Mouse (Mus musculus) midbrain, embryonic 10.5 days (tissue): ENCODE measurements at regions not wholly inside any gene's neighbourhood (a gene's known extent, or its start where the extent isn't known, plus 50 kb on each side); places are given as distances from the start of the nearest gene placed in this dataset.
"Not testable (repeated sequence)": the region's sequence is repeated elsewhere in the genome, so short reads cannot be mapped to it uniquely, and the experiment has no call there.

Source experiments
- DNase-seq: peaks from one replicate; pipeline ENCODE4 v3.0.0-alpha.2; 2017; ENCODE audit warnings: low spot score
- H3K27ac ChIP-seq: fragments of 300-500 bp; sonication (generic); replicated peaks from 2 replicates; pipeline ENCODE4 v1.5.1; 2016; ENCODE audit warnings: mild to moderate bottlenecking
- H3K27me3 ChIP-seq: fragments of 300-500 bp; sonication (generic); 2 replicates; pipeline ENCODE4 v1.6.1; 2016; ENCODE audit warnings: low read depth, mild to moderate bottlenecking; ENCODE audit not compliant: poor library complexity, severe bottlenecking
- H3K36me3 ChIP-seq: fragments of 300-500 bp; sonication (generic); 2 replicates; pipeline ENCODE4 v1.6.1; 2016; ENCODE audit warnings: mild to moderate bottlenecking, moderate library complexity
- H3K4me1 ChIP-seq: fragments of 300-500 bp; sonication (generic); 2 replicates; pipeline ENCODE4 v1.6.1; 2016
- H3K4me3 ChIP-seq: fragments of 300-500 bp; sonication (generic); 2 replicates; pipeline ENCODE4 v1.5.1; 2016; ENCODE audit warnings: mild to moderate bottlenecking, moderate library complexity
- H3K9me3 ChIP-seq: fragments of 300-500 bp; sonication (generic); replicated peaks from 2 replicates; pipeline ENCODE4 v1.6.1; 2016; ENCODE audit warnings: mild to moderate bottlenecking
- WGBS: fragments of 180-500 bp; shearing (Covaris S2); methylation state at CpG from one replicate; pipeline ENCODE4 v1.1.7; 2016; 5-methylcytosine and 5-hydroxymethylcytosine counted together

DNA sequence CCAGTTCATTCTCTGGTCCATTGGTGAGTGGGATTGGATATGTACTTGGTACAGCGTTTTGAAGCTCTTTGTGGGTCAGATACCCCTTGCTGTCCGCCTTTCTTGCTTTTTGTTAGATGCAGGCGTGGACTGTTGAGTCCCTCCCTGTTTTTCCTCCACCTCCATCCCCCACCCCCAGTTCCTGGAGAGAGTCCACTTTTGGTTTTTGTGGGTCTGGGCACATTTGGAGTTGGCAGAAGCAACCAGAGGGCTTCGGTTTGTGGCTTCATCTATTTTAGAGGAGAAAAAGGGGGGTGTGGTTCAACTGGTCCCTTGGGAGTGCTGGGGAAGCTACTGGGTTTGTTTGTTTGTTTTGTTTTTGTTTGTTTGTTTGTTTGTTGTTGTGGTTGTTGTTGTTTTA lies 103.9 kb upstream of the Gm9887 start:
- Histone ChIP-seq H3K27ac (no peak overlapping the region), H3K27me3 (peaks cover 18% of the 10 kb centered on the region), H3K36me3 (no peaks in the 10 kb centered on the region), H3K4me3 (no peak overlapping the region), H3K4me1 (peaks cover 33% of the 10 kb centered on the region), H3K9me3 (no peaks in the 10 kb centered on the region; the same call in 1 of the 2 replicates)
- DNase-seq: no peak
- WGBS: 80% methylated on average over 4 of the region's 4 CpGs

DNA sequence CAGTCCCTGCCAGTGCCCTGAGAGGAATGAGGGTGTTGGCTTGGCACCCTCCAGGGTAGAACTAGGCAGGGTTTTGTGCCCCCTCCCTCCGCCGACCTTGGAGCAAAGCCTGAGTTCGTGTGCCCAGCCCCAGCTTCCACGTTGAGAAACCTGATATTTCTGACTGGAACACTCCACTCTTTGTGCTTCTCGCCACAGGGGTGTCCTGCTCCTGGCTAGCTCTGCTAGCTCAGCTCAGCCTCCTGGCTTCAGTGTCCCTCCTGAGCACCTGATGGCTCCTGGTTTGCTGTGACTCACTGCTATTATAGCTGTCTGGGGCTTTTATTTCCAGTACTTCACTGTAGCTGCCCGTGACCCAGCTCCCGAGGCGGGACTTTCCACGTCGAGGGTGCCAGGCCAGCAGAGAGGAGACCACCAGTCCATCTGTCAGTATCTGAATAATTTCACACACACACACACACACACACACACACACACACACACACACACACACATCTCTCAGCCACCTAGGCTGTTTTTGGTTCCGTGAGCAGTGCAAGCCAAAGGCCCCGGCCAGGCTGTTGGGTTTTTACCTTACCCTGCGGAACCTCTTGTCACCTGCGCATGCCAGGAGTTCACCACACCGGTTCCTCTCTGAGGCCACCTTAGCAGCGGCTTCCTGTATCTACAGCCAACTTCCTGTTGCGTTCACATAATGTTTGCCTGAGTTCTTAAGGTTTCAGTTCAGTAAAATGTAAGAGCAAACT lies 102.8 kb upstream of the Gm9887 start:
- 65% methylated on average over 17 of the region's 17 CpGs for WGBS
- peaks cover 33% of the 10 kb centered on the region for H3K4me1 ChIP-seq
- peak overlapping the region; percentile 61; the same call in 1 of the 2 replicates for H3K27ac ChIP-seq
- H3K9me3 ChIP-seq: no peaks in the 10 kb centered on the region; the same call in 1 of the 2 replicates
- DNase-seq: no peak
- peaks cover 18% of the 10 kb centered on the region for H3K27me3 ChIP-seq
- no peak overlapping the region for H3K4me3 ChIP-seq
- H3K36me3 ChIP-seq: no peaks in the 10 kb centered on the region

DNA sequence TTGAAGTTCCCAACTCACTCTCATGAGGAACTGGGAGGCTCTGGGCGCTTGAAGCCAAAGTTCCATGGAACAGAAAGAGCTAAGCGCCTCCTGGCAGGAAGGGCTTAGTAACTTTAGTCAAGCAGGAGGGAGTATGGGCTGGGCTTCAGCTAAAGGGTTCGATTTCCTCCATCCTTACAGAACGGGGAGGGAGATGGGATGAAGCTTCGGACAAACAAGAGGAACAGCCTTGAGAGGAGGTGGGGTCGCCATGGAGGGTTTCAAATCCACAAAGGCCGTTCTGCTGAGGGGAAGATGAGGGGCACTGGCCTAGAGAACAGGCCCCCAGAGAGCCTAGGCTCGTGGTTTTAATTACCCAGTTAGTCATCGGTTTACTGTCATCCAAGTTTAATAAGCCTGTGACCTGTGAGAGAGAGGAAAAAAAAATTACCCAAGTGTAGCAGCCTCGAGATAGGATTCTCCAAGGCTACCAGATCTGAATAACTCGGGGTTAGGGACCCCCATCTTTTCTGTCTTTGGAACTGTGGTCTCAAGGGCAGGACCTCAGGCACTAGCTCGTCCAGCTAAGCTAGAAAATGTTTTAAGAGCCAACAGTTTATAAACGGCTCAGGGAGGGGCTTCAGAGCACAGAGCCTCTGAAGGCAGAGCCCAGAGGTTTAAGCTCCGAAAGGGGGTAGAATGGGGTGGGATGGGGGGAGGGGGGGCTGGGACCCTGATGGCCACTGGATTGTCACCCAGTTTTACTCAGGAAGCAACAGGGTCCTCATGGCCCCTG lies 102.1 kb upstream of the Gm9887 start:
- peaks cover 18% of the 10 kb centered on the region for H3K27me3 ChIP-seq
- peaks cover 33% of the 10 kb centered on the region for H3K4me1 ChIP-seq
- no peak for DNase-seq
- H3K9me3 ChIP-seq: no peaks in the 10 kb centered on the region; the same call in 1 of the 2 replicates
- no peaks in the 10 kb centered on the region for H3K36me3 ChIP-seq
- no peak overlapping the region for H3K4me3 ChIP-seq
- H3K27ac ChIP-seq: peak overlapping the region; percentile 61
- WGBS: 30% methylated on average over 14 of the region's 14 CpGs

DNA sequence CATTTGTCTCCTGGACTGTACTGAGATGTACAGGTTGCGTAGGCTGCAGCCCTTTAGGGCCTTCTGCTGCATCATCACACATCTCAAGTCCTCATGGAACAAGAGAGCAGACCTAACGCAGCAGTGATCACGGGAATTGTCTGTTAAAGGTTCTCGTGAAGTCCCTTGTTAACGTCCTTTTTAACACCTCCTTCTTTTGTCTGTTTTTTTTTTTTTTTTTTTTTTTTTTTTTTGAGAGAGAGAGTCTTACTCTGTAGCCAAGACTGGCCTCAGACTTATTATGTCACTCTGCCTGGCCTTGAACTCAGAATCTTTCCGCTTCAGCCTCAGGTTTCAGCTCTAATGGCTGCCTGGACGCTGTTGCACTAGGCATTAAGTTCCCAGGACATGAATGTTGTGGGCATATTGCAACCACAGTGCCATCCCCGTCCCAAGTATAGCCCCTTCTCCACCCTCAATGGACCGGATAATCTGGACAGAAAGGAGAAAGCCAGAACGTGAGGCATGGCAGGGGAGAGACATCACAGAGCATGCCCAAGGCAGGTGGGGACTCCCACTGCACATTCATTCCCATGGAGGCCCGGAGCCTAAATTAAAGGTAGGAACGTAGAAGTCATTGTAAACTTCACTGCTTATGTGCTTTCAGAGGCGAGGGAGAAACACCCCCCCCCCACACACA lies 101.3 kb upstream of the Gm9887 start:
- Histone ChIP-seq H3K27ac (peak overlapping the region; percentile 58), H3K9me3 (no peaks in the 10 kb centered on the region; the same call in 1 of the 2 replicates), H3K4me3 (no peak overlapping the region), H3K36me3 (no peaks in the 10 kb centered on the region), H3K27me3 (peaks cover 18% of the 10 kb centered on the region), H3K4me1 (peaks cover 33% of the 10 kb centered on the region)
- DNase-seq: no peak
- 76% methylated on average over 13 of the region's 13 CpGs for WGBS

DNA sequence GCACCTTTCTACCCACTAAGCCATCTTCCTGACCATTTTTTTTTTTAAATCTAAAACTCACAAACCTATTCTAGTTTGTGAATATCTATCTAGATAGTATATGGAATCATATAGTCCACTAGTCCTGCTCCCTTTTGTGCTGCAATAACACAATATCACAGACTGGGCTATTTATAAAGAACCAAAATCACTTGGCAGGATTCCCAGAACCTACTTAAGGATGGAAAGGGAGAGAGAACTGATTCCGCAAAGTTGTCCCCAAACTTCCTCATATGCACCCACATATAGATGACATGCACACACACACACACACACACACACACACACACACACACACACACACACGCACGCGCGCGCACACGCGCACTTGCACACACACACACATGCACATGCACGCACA lies 100.7 kb upstream of the Gm9887 start:
- 98% methylated on average over 9 of the region's 9 CpGs for WGBS
- Histone ChIP-seq H3K9me3 (no peaks in the 10 kb centered on the region; the same call in 1 of the 2 replicates), H3K4me1 (peaks cover 33% of the 10 kb centered on the region), H3K27ac (no peak overlapping the region), H3K4me3 (no peak overlapping the region), H3K36me3 (no peaks in the 10 kb centered on the region), H3K27me3 (peaks cover 18% of the 10 kb centered on the region)
- no peak for DNase-seq

DNA sequence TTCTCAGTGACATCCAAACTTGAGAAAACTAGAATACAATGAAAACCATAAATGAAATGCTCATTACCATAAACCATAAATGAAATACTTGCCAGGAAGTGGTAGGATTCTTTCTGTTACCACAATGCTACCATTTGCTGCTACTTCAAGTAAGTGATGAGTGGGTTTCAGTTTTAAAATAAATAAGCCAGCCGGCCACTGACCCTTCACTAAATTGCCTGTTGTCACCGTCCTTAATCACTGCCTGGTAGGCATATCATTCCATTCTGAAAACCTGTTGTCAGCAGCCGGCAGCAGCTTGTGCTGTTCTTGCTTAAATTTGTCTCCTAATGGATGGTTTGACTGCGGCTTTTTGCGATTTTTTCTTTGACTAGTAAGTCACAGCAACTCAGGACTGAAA lies 99.6 kb upstream of the Gm9887 start:
- peaks cover 13% of the 10 kb centered on the region for H3K27me3 ChIP-seq
- H3K27ac ChIP-seq: no peak overlapping the region
- no peak for DNase-seq
- H3K4me3 ChIP-seq: no peak overlapping the region
- WGBS: 72% methylated on average over 5 of the region's 5 CpGs
- H3K9me3 ChIP-seq: no peaks in the 10 kb centered on the region; the same call in 1 of the 2 replicates
- H3K4me1 ChIP-seq: peaks cover 30% of the 10 kb centered on the region
- no peaks in the 10 kb centered on the region for H3K36me3 ChIP-seq

DNA sequence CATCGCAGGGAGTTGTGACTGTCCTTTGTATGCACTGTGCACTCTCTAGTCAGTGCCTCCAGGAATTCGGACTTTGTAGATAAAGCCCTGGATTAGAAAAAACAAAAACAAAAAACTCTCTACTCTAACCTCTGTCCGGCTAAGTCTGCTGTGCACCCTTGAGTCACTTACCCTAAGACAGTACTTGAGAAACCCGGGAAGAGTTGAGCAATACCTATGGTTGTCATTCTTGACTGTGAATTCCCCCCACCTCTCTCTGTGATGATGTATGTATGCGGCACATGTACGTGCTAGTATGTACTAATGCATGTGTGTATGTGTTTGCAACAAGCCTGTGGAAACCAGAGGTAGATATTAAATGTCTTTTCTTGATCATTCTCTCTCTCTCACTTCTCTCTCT lies 96.7 kb upstream of the Gm9887 start:
- WGBS: 86% methylated on average over 6 of the region's 6 CpGs
- Histone ChIP-seq H3K36me3 (no peaks in the 10 kb centered on the region), H3K9me3 (no peaks in the 10 kb centered on the region; the same call in 1 of the 2 replicates), H3K27ac (no peak overlapping the region), H3K4me1 (peaks cover 7% of the 10 kb centered on the region), H3K4me3 (no peak overlapping the region), H3K27me3 (no peaks in the 10 kb centered on the region)
- DNase-seq: no peak

DNA sequence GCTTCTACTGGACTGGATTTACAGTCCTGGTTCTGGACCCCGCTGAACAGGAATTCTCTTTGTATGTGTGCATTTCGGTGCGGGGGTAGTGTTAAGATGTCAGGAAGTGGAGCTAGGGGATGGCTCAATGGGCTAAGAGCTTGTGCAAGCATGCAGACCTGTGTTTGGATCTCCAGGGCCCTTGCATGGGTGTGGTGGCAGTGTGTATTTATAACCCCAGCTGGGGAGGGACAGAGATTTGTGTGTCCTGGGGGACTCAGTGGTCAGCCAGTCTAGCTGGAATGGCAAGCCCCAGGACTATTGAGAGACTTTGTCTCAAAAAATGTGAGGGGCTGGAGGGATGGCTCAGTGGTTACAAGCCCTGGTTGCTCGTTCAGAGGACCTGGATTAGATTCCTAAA lies 95.1 kb upstream of the Gm9887 start:
- 0 out of 2 replicates have a peak overlapping the region, but pooled peaks have one; percentile 17 for H3K27ac ChIP-seq
- no peak overlapping the region for H3K4me3 ChIP-seq
- peaks cover 8% of the 10 kb centered on the region for H3K4me1 ChIP-seq
- H3K27me3 ChIP-seq: no peaks in the 10 kb centered on the region
- no peaks in the 10 kb centered on the region for H3K36me3 ChIP-seq
- no peak for DNase-seq
- 78% methylated on average over 4 of the region's 4 CpGs for WGBS
- no peaks in the 10 kb centered on the region; the same call in 1 of the 2 replicates for H3K9me3 ChIP-seq

DNA sequence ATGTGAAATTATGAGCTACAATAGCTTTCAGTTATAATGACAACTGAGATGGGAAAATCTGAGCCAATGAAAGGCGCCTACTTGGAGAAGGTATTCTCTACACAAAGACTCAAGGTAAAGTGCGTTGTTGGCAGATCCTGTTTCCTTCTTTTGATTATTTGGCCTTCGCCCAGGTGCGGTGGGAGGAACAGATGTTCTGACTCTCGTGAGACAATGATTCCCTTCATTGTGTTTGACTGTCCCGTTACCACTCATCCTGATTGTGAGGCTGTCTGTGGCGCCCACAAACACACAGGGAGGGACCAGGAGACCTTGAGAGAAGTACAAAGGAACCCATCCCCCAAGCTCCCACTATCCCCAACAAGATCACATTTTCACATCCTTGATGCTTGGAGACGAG lies 92.6 kb upstream of the Gm9887 start:
- Histone ChIP-seq H3K36me3 (no peaks in the 10 kb centered on the region), H3K4me3 (no peak overlapping the region), H3K9me3 (no peaks in the 10 kb centered on the region), H3K4me1 (peaks cover 19% of the 10 kb centered on the region), H3K27ac (no peak overlapping the region), H3K27me3 (no peaks in the 10 kb centered on the region)
- no peak for DNase-seq
- WGBS: 89% methylated on average over 8 of the region's 8 CpGs

DNA sequence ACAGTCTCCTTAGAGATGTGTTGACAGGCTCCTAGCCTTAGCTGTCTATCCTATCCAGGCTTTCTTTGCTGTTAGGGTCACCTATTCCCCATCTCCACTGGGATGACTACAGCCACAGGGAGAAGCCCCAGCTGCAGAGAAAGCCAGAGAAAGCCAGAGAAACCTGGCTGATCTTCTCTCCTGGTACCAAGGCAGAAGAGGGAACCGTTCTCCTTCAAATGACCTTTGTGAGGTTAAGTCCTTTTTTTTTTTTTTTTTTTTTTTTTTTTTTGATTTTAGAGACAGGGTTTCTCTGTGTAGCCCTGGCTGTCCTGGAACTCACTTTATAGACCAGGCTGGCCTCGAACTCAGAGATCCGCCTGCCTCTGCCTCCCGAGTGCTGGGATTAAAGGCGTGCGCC lies 91.1 kb upstream of the Gm9887 start:
- not testable (repeated sequence) for H3K27ac ChIP-seq, H3K4me3 ChIP-seq, H3K27me3 ChIP-seq, H3K9me3 ChIP-seq, DNase-seq, H3K36me3 ChIP-seq
- WGBS: 96% methylated on average over 6 of the region's 6 CpGs
- H3K4me1 ChIP-seq: peaks cover 19% of the 10 kb centered on the region

DNA sequence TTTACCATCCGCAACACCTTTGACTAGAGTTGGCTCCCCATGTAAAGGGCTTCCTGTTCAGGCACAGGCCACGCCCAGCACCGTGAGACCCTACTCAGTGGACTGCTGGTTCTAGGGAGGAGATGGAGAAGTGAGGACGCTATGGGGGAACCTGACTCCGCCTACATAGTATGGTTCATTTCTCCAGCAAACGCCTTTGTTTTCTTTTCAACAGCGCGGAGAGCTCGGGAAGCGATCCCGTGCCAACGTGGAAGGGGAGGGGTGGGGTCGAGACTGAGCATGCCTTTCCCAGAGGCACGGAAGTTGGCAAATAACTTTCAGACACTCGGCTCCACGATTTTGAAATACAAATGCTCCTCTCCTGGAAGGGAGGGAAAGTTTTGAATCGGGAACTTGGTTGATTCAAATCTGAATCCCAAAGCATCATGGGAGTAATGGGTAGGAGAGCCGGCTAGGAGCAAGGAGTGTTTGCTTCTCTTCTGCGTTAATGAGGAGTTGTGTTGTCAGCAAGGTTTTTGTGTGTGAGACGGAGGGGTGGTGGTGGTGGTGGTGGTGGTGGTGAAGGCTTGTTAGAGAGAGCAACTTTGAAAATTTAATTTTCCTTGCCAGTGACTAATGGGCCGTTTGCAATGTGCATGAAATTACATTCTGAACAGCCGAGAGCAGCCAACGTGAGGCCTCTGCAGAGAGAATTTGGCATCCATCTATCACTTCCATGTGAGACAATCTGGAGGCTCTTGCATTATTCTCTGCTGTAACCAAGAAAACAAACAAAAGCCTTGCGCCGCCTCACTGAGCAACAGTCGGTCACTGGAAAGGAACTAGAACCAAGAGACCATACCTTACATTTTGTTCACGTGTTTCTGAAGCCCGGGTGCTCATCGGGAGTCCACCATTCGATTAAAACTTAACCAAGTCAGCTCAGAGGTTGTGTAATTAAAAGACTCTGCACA lies 89.9 kb upstream of the Gm9887 start:
- peak; percentile 57 for DNase-seq
- peak overlapping the region; percentile 50 for H3K4me3 ChIP-seq
- H3K4me1 ChIP-seq: peaks cover 18% of the 10 kb centered on the region
- H3K9me3 ChIP-seq: no peaks in the 10 kb centered on the region
- WGBS: 35% methylated on average over 30 of the region's 30 CpGs
- peak overlapping the region; percentile 80 for H3K27ac ChIP-seq
- H3K36me3 ChIP-seq: no peaks in the 10 kb centered on the region
- H3K27me3 ChIP-seq: no peaks in the 10 kb centered on the region

DNA sequence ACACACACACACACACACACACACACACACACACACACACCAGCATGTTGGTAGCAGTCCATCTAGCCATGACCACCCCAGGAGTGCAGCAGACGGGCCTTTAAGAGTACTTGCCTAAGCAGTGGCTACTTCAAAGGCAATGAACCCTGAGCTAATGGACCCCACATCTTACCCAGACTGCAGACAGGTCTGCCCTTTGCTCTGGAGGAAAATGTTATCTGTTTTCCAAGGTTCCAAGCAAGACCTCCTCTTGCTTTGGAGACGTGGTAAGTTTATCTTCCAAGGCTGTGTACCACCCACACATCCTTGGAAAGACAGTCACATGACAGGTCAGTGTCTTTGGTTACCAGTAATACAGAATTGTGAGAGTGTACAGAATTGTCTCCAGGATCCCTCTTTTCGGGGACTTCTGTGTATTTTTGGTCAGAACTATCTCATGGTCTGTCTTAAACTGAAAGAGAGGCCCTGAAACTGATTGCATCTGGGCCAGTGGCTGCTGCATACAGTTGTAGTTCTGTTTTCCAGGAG lies 88.4 kb upstream of the Gm9887 start:
- Histone ChIP-seq H3K4me3 (no peak overlapping the region), H3K4me1 (peaks cover 17% of the 10 kb centered on the region), H3K27ac (no peak overlapping the region), H3K36me3 (no peaks in the 10 kb centered on the region), H3K27me3 (no peaks in the 10 kb centered on the region), H3K9me3 (no peaks in the 10 kb centered on the region)
- WGBS: 63% methylated on average over 3 of the region's 3 CpGs
- DNase-seq: no peak
